Mouse (Mus musculus) hindbrain, embryonic 16.5 days (tissue): ENCODE data around the gene Upf2. TPM values are rescaled to one million over a fixed set of nuclear protein-coding genes. Genes with fewer than 3 reads are reported as not detected.
"Not testable (repeated sequence)": the region's sequence is repeated elsewhere in the genome, so short reads cannot be mapped to it uniquely, and the experiment has no call there.

Experiments used
- ATAC-seq: fragments of 200-750 bp; cut with Nextera tagmentation; 2 replicates; pipeline ENCODE4 v1.8.0; 2017; ENCODE audit warnings: moderate TSS enrichment, moderate library complexity
- H3K27ac ChIP-seq: fragments of 300-500 bp; sonication (generic); 2 replicates; pipeline ENCODE4 v1.5.1; 2014; ENCODE audit warnings: low read depth, mild to moderate bottlenecking, control low read depth, low read length, moderate library complexity
- H3K27me3 ChIP-seq: fragments of 300-500 bp; sonication (generic); replicated peaks from 2 replicates; pipeline ENCODE4 v1.6.1; 2014; ENCODE audit warnings: low read length; ENCODE audit not compliant: control insufficient read depth, insufficient read depth
- H3K36me3 ChIP-seq: fragments of 300-500 bp; sonication (generic); 2 replicates; pipeline ENCODE4 v1.6.1; 2014; ENCODE audit warnings: mild to moderate bottlenecking, low read length, moderate library complexity, mixed read lengths; ENCODE audit not compliant: control insufficient read depth, insufficient read depth
- H3K4me1 ChIP-seq: fragments of 300-500 bp; sonication (generic); 2 replicates; pipeline ENCODE4 v1.6.1; 2014; ENCODE audit warnings: low read depth, low read length; ENCODE audit not compliant: control insufficient read depth, insufficient read depth
- H3K4me2 ChIP-seq: fragments of 300-500 bp; sonication (generic); 2 replicates; pipeline ENCODE4 v1.6.1; 2014; ENCODE audit warnings: mild to moderate bottlenecking, low read length, control low read depth, moderate library complexity
- H3K4me3 ChIP-seq: fragments of 300-500 bp; sonication (generic); 2 replicates; pipeline ENCODE4 v1.5.1; 2014; ENCODE audit warnings: mild to moderate bottlenecking, low read length, control low read depth, moderate library complexity
- H3K9ac ChIP-seq: fragments of 300-500 bp; sonication (generic); 2 replicates; pipeline ENCODE4 v1.6.1; 2014; ENCODE audit warnings: low read depth, mild to moderate bottlenecking, control low read depth, low read length, moderate library complexity
- H3K9me3 ChIP-seq: fragments of 300-500 bp; sonication (generic); 2 replicates; pipeline ENCODE4 v1.6.1; 2014; ENCODE audit warnings: mild to moderate bottlenecking, low read length, moderate library complexity; ENCODE audit not compliant: control insufficient read depth
- WGBS: fragments of 180-500 bp; shearing (Covaris S2); extraction: QIAGEN DNeasy Blood & Tissue Kit; methylation state at CpG from one replicate; pipeline ENCODE4 v1.1.7; 2014; 5-methylcytosine and 5-hydroxymethylcytosine counted together
- polyA plus RNA-seq: library from polyadenylated mRNA; unstranded; fragments of >200 nt; fragmentation: Nextera tagmentation; extraction: Ambion mirVana; gene quantifications from 2 replicates; pipeline ENCODE4 v1.2.1, GENCODE M21; 2015

The Upf2 gene
- polyA plus RNA-seq, 1 experiment from 2014 or later, result 6.4 TPM

DNA sequence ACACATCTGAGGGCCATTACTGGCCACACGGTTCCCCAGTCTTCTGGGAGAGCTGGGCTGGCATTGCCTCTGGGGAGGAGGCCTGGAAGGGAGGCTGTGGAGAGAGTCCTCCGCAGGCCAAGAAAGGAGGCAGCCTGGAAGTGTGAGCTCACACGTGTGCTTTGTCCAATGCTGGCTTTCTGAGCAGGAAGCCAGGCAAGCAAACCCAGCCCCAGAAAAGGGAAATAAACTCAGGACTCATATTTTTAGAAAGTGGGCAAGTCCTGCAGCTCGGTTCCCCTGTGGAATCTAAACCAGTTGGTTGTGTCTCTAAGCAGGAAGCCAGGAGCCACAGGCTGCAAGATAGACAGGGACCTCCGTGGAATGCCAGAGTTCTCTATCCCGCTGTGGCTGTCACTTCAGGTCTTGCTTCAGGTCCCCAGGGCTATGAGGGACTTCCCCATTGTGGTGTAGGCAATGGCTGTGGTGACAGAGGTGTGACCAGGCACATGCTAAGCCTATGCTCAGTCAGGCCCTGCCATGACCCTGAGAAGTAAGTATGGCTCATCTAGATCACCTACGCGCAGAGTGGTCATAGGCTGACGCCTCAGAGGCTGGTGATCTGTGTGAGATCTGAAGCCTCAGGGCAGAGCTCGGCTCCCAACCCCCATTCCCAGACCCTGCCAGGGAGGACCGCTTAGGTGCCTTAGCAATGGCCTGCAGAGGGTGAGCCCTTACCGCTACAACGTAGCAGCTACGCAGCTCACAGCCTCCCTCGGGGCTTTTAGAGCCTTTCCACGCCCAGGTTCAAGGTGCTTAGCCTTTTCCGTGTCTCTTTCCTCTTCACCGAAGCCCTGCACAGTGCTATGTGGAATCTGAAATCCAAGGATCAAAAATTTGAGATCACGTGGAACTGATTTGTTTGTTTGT is 134.6 kb downstream of the Upf2 start:
- no peak overlapping the region for H3K27ac ChIP-seq
- H3K4me3 ChIP-seq, result no peak overlapping the region
- no peaks in the 10 kb centered on the region for H3K9me3 ChIP-seq
- H3K4me2 ChIP-seq, result no peak overlapping the region
- H3K27me3 ChIP-seq, result no peaks in the 10 kb centered on the region
- 82% methylated on average over 19 of the region's 19 CpGs for WGBS
- H3K9ac ChIP-seq, result no peak overlapping the region
- no peaks in the 10 kb centered on the region for H3K36me3 ChIP-seq
- no peaks in the 10 kb centered on the region for H3K4me1 ChIP-seq
- no peak for ATAC-seq

DNA sequence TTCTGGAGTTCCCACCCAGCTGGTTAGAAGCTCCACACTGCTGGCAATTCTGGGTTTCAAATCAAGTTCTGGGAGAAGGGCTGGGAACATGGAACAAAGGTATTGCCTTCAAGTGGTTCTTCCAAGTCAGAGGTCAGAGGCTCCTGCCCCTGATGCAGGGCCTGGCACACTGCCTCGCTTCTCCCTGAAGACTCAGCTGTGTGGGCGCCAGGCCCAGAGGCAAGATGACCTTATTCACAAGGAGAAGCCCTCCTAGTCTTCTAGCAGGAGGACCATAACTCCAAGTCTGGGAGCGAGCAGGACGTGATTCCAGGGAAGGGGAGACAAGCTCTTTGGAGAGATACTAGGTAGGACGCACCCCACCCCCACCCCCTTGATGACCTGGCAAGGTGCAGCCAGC is 135.9 kb downstream of the Upf2 start:
- Histone ChIP-seq H3K4me3 (no peak overlapping the region), H3K36me3 (no peaks in the 10 kb centered on the region), H3K4me2 (no peak overlapping the region), H3K9ac (no peak overlapping the region), H3K9me3 (no peaks in the 10 kb centered on the region), H3K4me1 (no peaks in the 10 kb centered on the region), H3K27me3 (no peaks in the 10 kb centered on the region), H3K27ac (no peak overlapping the region)
- ATAC-seq, result no peak
- 94% methylated on average over 5 of the region's 5 CpGs for WGBS

DNA sequence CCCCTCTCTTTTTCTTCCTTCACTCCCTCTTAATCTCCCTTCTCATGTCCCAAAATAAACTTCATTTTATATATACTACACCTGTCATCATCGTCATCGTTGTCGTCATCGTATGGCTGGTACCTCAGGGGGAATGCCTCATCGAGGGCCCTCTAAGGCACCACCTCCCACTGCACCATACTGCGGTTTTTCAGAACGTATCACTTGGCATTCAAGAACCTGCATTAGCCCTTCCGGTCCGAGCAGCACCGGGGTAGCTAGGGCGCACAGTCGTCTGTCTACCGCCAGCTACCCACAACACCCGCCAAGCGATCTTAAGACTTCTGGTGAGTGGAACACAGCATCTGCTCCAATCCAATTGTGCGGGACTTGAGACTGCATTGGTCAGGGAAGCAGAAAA is 138.7 kb downstream of the Upf2 start:
- H3K4me2 ChIP-seq, H3K4me1 ChIP-seq, H3K27me3 ChIP-seq, H3K27ac ChIP-seq, ATAC-seq, H3K9ac ChIP-seq, H3K4me3 ChIP-seq, H3K9me3 ChIP-seq, H3K36me3 ChIP-seq: not testable (repeated sequence)
- WGBS, result 90% methylated on average over 16 of the region's 16 CpGs

- H3K27ac ChIP-seq, result no peak overlapping the region
Measured at GRCm38 (mm10) chr2:6097113-6097716, 145.9 kb downstream of the Upf2 start.

DNA sequence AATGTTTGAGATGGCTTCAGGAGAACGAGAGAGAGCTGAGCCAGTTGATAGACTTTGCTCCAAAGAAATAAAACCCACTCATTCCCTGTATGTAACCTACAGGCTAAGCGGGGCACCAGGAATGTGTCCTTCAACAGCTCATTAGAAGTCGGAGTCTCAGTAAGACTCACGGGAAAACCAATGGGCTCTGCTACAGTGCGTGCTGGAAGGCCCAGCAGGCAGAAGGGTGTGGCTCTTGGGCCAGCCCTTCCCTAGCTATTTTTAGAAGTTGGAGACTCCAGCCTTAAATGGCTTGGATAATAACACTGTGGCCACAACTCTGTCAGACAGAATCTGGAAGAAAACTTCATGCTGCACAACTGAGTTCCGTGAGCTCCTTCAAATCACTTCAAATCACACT is 147.7 kb downstream of the Upf2 start:
- Histone ChIP-seq H3K36me3 (no peaks in the 10 kb centered on the region), H3K4me1 (peaks cover 12% of the 10 kb centered on the region; the same call in 1 of the 2 replicates), H3K27ac (no peak overlapping the region), H3K4me2 (no peak overlapping the region), H3K9me3 (no peaks in the 10 kb centered on the region), H3K27me3 (peaks cover 5% of the 10 kb centered on the region; the same call in 1 of the 2 replicates), H3K9ac (no peak overlapping the region), H3K4me3 (no peak overlapping the region)
- no peak for ATAC-seq
- 37% methylated on average over 6 of the region's 6 CpGs for whole genome bisulfite sequencing

More at GRCm38 (mm10) chr2:6097113-6097716, 145.9 kb downstream of the Upf2 start:
- Histone ChIP-seq H3K9ac (no peak overlapping the region), H3K36me3 (no peaks in the 10 kb centered on the region), H3K4me2 (no peak overlapping the region), H3K4me3 (no peak overlapping the region), H3K27me3 (peaks cover 5% of the 10 kb centered on the region; the same call in 1 of the 2 replicates), H3K4me1 (peaks cover 12% of the 10 kb centered on the region; the same call in 1 of the 2 replicates), H3K9me3 (no peaks in the 10 kb centered on the region)
- 78% methylated on average over 7 of the region's 7 CpGs for WGBS
- ATAC-seq, result no peak

DNA sequence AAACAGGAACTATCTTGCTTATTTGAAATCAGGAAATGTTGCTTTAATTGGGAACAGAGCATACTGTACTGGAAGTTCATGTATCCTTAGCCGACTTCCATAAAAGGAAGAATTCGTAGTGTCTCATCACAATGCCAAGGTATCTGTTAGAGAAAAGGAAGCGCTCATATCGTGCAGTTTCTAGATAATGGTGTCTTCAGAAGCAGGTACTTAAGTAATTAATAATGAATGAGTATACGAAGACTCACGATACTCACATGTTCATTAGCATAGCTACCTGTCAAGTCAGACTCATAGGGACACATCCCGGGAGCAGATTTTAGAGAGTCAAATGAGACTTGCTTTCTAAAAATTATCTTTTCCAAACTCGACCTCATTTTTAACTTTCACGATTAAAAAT is 148.2 kb downstream of the Upf2 start:
- H3K27me3 ChIP-seq, result peaks cover 5% of the 10 kb centered on the region; the same call in 1 of the 2 replicates
- no peaks in the 10 kb centered on the region for H3K9me3 ChIP-seq
- H3K4me1 ChIP-seq, result peaks cover 12% of the 10 kb centered on the region; the same call in 1 of the 2 replicates
- 75% methylated on average over 9 of the region's 9 CpGs for WGBS
- no peak overlapping the region for H3K4me3 ChIP-seq
- no peak overlapping the region for H3K27ac ChIP-seq
- no peaks in the 10 kb centered on the region for H3K36me3 ChIP-seq
- no peak overlapping the region for H3K4me2 ChIP-seq
- no peak overlapping the region for H3K9ac ChIP-seq
- no peak for ATAC-seq

DNA sequence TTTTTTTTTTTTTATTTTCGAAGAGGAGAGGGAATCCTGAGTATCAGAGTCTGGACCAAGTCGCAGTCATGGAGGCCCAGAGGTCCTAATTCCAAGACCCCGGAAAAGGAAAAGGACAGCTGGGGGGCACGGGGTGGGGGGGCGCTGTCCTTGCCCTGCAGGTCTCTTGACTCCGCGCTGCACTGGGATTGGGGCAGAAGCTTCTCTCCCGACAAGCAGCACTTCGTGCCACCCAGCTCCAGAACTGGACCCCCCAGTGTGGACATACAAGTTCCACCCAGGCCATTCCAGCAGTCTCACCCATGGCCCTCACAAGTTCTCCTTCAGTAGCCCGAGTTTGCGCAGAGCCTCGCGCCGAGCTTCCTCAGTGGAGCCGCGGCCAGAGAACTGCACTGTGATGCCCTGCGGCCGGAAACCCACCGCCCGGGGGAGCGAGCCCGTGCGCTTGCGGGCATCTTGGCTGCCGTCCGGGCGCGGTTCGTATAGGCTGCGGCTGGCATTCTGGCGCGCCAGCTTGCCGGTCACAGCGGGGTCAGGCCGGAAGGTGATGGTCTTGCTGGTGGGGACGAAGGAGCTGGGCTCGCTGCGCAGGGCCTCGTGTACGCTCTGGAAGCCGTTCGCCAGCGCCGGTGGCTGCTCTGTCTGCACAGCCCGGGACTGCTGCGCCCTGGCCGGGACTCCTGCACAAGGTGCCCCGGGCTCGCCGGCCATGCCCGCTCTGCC is 148.9 kb downstream of the Upf2 start:
- H3K36me3 ChIP-seq, result no peaks in the 10 kb centered on the region
- peak; percentile 89 for ATAC-seq
- H3K27me3 ChIP-seq, result peaks cover 5% of the 10 kb centered on the region; the same call in 1 of the 2 replicates
- peak overlapping the region; percentile 89 for H3K4me2 ChIP-seq
- H3K9ac ChIP-seq, result peak overlapping the region; percentile 72
- peak overlapping the region; percentile 58 for H3K4me3 ChIP-seq
- WGBS, result 9% methylated on average over 50 of the region's 51 CpGs
- H3K9me3 ChIP-seq, result no peaks in the 10 kb centered on the region
- peaks cover 12% of the 10 kb centered on the region; the same call in 1 of the 2 replicates for H3K4me1 ChIP-seq
- no peak overlapping the region for H3K27ac ChIP-seq

DNA sequence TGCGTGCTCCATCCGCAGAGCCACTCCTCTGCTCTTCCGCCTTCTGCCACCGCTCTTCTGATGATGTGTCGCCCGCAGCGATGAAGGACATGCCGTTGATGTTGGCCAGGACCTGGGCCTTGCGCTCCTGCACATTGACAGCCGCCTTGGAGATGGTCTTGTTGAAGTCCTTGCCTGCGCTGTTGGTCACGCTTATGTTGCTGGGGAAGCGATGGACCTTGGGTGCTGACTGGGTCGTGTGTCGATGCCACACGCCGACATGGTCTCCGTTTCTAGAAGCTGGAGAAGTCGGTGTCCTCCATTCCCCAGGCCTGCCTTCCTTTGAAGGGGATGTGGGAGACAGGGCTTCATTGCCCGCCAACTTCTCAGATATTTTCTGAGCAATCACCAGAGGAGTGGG is 149.5 kb downstream of the Upf2 start:
- H3K36me3 ChIP-seq, result no peaks in the 10 kb centered on the region
- H3K4me2 ChIP-seq, result peak overlapping the region; percentile 89
- no peaks in the 10 kb centered on the region for H3K9me3 ChIP-seq
- peaks cover 12% of the 10 kb centered on the region; the same call in 1 of the 2 replicates for H3K4me1 ChIP-seq
- 48% methylated on average over 20 of the region's 20 CpGs for WGBS
- no peak; the same call in 1 of the 2 replicates for ATAC-seq
- no peak overlapping the region for H3K27ac ChIP-seq
- peak overlapping the region; percentile 58 for H3K4me3 ChIP-seq
- peaks cover 5% of the 10 kb centered on the region; the same call in 1 of the 2 replicates for H3K27me3 ChIP-seq
- H3K9ac ChIP-seq, result peak overlapping the region; percentile 72
